Mouse (Mus musculus) kidney, postnatal 25 days (tissue): ENCODE results near the gene Caskin2.
"Not testable (repeated sequence)": the region's sequence is repeated elsewhere in the genome, so short reads cannot be mapped to it uniquely, and the experiment has no call there.

ENCODE experiments used
- DNase-seq, 2 experiments: peaks; one replicate each; pipeline ENCODE4 v3.0.0; 2021; ENCODE audit warnings: mixed read lengths in 2 of 2

Gene Caskin2

GRCm38 (mm10) chr11:115813507-115814296 lies at the start of gene Caskin2:
Caskin2 (minus strand) TSS chr11:115813639.
- peak; percentile 98 to 99 for DNase-seq

- peak; percentile 88 to 92 for DNase-seq
These were observed 45.9 kb upstream of the Caskin2 start for GRCm38 (mm10) chr11:115859143-115859945.

GRCm38 (mm10) chr11:115858354-115858753 lies 44.9 kb upstream of the Caskin2 start, which contains the start of gene Myo15b:
Myo15b (plus strand) TSS chr11:115858406.
- no peak for DNase-seq

GRCm38 (mm10) chr11:115857936-115858335 lies 44.5 kb upstream of the Caskin2 start:
- DNase-seq, result peak; percentile 61 to 76

GRCm38 (mm10) chr11:115857146-115857545 lies 43.7 kb upstream of the Caskin2 start:
- DNase-seq, result not testable (repeated sequence)

GRCm38 (mm10) chr11:115854674-115855073 lies 41.2 kb upstream of the Caskin2 start:
- DNase-seq, result no peak

- DNase-seq, result no peak
These were observed 32.4 kb upstream of the Caskin2 start for GRCm38 (mm10) chr11:115845819-115846218.

GRCm38 (mm10) chr11:115844240-115844639 lies 30.8 kb upstream of the Caskin2 start:
- DNase-seq, result peak; percentile 61 to 88

- peak; percentile 89 to 97 for DNase-seq
These were observed 30.4 kb upstream of the Caskin2 start for GRCm38 (mm10) chr11:115843891-115844239.

GRCm38 (mm10) chr11:115843141-115843890 lies 29.9 kb upstream of the Caskin2 start:
- peak in 1 of 2 experiments; percentile 58 for DNase-seq

- peak in 1 of 2 experiments; percentile 67 for DNase-seq
These were observed 28.6 kb upstream of the Caskin2 start for GRCm38 (mm10) chr11:115841961-115842550.

GRCm38 (mm10) chr11:115841044-115841443 lies 27.6 kb upstream of the Caskin2 start:
- no peak for DNase-seq

GRCm38 (mm10) chr11:115839732-115840131 lies 26.3 kb upstream of the Caskin2 start:
- no peak for DNase-seq

- peak; percentile 61 to 82 for DNase-seq
These were observed 25.5 kb upstream of the Caskin2 start for GRCm38 (mm10) chr11:115838895-115839311.

- peak; percentile 67 to 78 for DNase-seq
These were observed 24.3 kb upstream of the Caskin2 start for GRCm38 (mm10) chr11:115837606-115838345.

GRCm38 (mm10) chr11:115836656-115837395 lies 23.4 kb upstream of the Caskin2 start:
- peak in 1 of 2 experiments; percentile 78 for DNase-seq

GRCm38 (mm10) chr11:115834033-115834432 lies 20.6 kb upstream of the Caskin2 start:
- DNase-seq, result peak; percentile 45 to 72

- DNase-seq, result peak; percentile 67 to 80
These were observed 19.6 kb upstream of the Caskin2 start for GRCm38 (mm10) chr11:115833021-115833513.

GRCm38 (mm10) chr11:115832523-115832922 lies 19.1 kb upstream of the Caskin2 start:
- DNase-seq, result peak; percentile 94 to 97

- no peak for DNase-seq
These were observed 18.6 kb upstream of the Caskin2 start for GRCm38 (mm10) chr11:115832064-115832463.

GRCm38 (mm10) chr11:115831518-115831917 lies 18.1 kb upstream of the Caskin2 start:
- no peak for DNase-seq
